In the genomic region with DNA sequence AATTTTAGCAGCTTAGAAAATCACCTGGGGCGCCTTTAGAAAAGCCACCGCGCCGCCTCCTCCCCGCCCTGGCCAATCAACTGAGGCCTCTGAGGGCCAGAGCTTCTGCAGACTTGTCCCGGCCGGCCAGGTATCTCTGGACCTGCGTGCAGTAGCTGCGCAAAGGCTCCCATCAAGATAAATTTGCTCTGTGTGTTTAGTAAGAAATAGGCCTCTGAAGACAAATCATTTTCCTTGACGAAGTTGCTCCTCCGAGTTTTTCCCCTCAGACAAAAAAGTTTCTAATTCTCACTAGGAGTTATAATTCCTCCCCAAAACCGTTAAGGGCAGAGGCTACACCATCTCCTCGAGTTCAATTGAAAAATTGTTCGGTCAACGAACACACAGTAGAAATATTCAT, we compare ENCODE assay signal across 29 mouse cellular contexts. TPM values are rescaled to one million over a fixed set of nuclear protein-coding genes. Genes with fewer than 3 reads are reported as not detected.
DNase-seq lines count a peak whose midpoint lies in the region; ATAC-seq lines count a peak whose summit lies in the region.
"Had no signal": no experiment of that assay in that cellular context is flagged by ENCODE, and none has a peak within 500 bp of the region (broad histone marks: within the 10 kb centered on the region; RNA-seq: fewer than 3 reads in every experiment).

No protein-coding gene starts in this region.

- H3K4me3 ChIP-seq in heart, embryonic 10.5 days, result no peak overlapping the region
- H3K4me3 ChIP-seq in midbrain, embryonic 11.5 days (ENCODE audit: low read depth, low read length), result no peak overlapping the region
- no peak overlapping the region for H3K4me3 ChIP-seq in midbrain, embryonic 15.5 days
- peak overlapping the region; percentile 6; the same call in 1 of the 2 replicates for H3K4me3 ChIP-seq in embryonic facial prominence, embryonic 13.5 days
- H3K4me3 ChIP-seq in kidney, embryonic 16.5 days (ENCODE audit: low read length), result no peak overlapping the region
- H3K4me3 ChIP-seq: heart, embryonic 12.5 days; hindbrain, embryonic 12.5 days; left cerebral cortex, adult 2 months had no signal

- no peak overlapping the region for H3K27ac ChIP-seq in heart, embryonic 10.5 days
- H3K27ac ChIP-seq in midbrain, embryonic 11.5 days (ENCODE audit: low read depth, low read length), result no peak overlapping the region
- H3K27ac ChIP-seq in midbrain, embryonic 15.5 days, result no peak overlapping the region
- no peak overlapping the region for H3K27ac ChIP-seq in embryonic facial prominence, embryonic 13.5 days
- H3K27ac ChIP-seq in kidney, embryonic 16.5 days (ENCODE audit: low read length), result no peak overlapping the region
- H3K27ac ChIP-seq: hindbrain, embryonic 12.5 days; left cerebral cortex, adult 2 months had no signal

- WGBS in heart, embryonic 10.5 days, result 2% methylated on average over 15 of the region's 15 CpGs
- WGBS in midbrain, embryonic 11.5 days, result 1% methylated on average over 15 of the region's 15 CpGs
- WGBS in midbrain, embryonic 15.5 days, result under 1% methylated on average over 15 of the region's 15 CpGs
- under 1% methylated on average over 15 of the region's 15 CpGs for WGBS in embryonic facial prominence, embryonic 13.5 days
- WGBS in kidney, embryonic 16.5 days, result under 1% methylated on average over 15 of the region's 15 CpGs

- DNase-seq in heart, embryonic 10.5 days (ENCODE audit: low spot score), result peak; percentile 64
- DNase-seq in heart, adult 8-10 months (ENCODE audit: low spot score), result no peak
- peak; percentile 95 for DNase-seq in midbrain, embryonic 11.5 days (ENCODE audit: low spot score, missing footprints)
- DNase-seq in retina, postnatal 1 day, result peak; percentile 15
- DNase-seq in right cerebral cortex, postnatal 4 days, result no peak
- DNase-seq: adrenal gland, postnatal 14 days; cerebellum, adult 8-10 months; cerebellum, postnatal 36 days; heart, postnatal 10 days; left cerebral cortex, postnatal 4 days; lung, postnatal 4 days; thymus, postnatal 14 days had no signal

- H3K4me2 ChIP-seq in midbrain, embryonic 11.5 days, result peak overlapping the region; percentile 24; the same call in 1 of the 2 replicates
- H3K4me2 ChIP-seq in midbrain, embryonic 15.5 days, result no peak overlapping the region
- H3K4me2 ChIP-seq in embryonic facial prominence, embryonic 13.5 days, result peak overlapping the region; percentile 41
- no peak overlapping the region for H3K4me2 ChIP-seq in kidney, embryonic 16.5 days (replicated peaks; ENCODE audit: low read depth, low read length)
- H3K4me2 ChIP-seq: heart, embryonic 12.5 days; hindbrain, embryonic 12.5 days had no signal

- H3K36me3 ChIP-seq in heart, embryonic 10.5 days, result no peaks in the 10 kb centered on the region
- H3K36me3 ChIP-seq in midbrain, embryonic 11.5 days (ENCODE audit: control insufficient read depth, insufficient read depth, low read length), result no peaks in the 10 kb centered on the region
- no peaks in the 10 kb centered on the region for H3K36me3 ChIP-seq in midbrain, embryonic 15.5 days (replicated peaks)
- no peaks in the 10 kb centered on the region for H3K36me3 ChIP-seq in embryonic facial prominence, embryonic 13.5 days
- H3K36me3 ChIP-seq in kidney, embryonic 16.5 days (ENCODE audit: insufficient read depth, low read length), result no peaks in the 10 kb centered on the region
- H3K36me3 ChIP-seq: heart, embryonic 12.5 days; hindbrain, embryonic 12.5 days had no signal

- H3K9ac ChIP-seq in midbrain, embryonic 11.5 days (ENCODE audit: low read length), result no peak overlapping the region
- no peak overlapping the region for H3K9ac ChIP-seq in midbrain, embryonic 15.5 days
- peak overlapping the region; percentile 6; the same call in 1 of the 2 replicates for H3K9ac ChIP-seq in embryonic facial prominence, embryonic 13.5 days
- H3K9ac ChIP-seq in kidney, embryonic 16.5 days (replicated peaks; ENCODE audit: low read length), result no peak overlapping the region
- H3K9ac ChIP-seq: heart, embryonic 12.5 days; hindbrain, embryonic 12.5 days had no signal

- no peaks in the 10 kb centered on the region for H3K9me3 ChIP-seq in heart, embryonic 10.5 days
- no peaks in the 10 kb centered on the region for H3K9me3 ChIP-seq in midbrain, embryonic 11.5 days (ENCODE audit: control insufficient read depth, low read length)
- H3K9me3 ChIP-seq in midbrain, embryonic 15.5 days, result no peaks in the 10 kb centered on the region
- H3K9me3 ChIP-seq in embryonic facial prominence, embryonic 13.5 days, result no peaks in the 10 kb centered on the region
- H3K9me3 ChIP-seq in kidney, embryonic 16.5 days (ENCODE audit: low read length), result no peaks in the 10 kb centered on the region
- H3K9me3 ChIP-seq: heart, embryonic 12.5 days; hindbrain, embryonic 12.5 days had no signal

- H3K4me1 ChIP-seq in heart, embryonic 10.5 days, result no peaks in the 10 kb centered on the region
- H3K4me1 ChIP-seq in midbrain, embryonic 11.5 days (ENCODE audit: control insufficient read depth, insufficient read depth, low read length), result peaks cover 6% of the 10 kb centered on the region
- peaks cover under 1% of the 10 kb centered on the region; the same call in 1 of the 2 replicates for H3K4me1 ChIP-seq in midbrain, embryonic 15.5 days
- H3K4me1 ChIP-seq in embryonic facial prominence, embryonic 13.5 days, result peaks cover 9% of the 10 kb centered on the region
- peaks cover 1% of the 10 kb centered on the region; the same call in 1 of the 2 replicates for H3K4me1 ChIP-seq in kidney, embryonic 16.5 days (ENCODE audit: insufficient read depth, low read length)
- H3K4me1 ChIP-seq: heart, embryonic 12.5 days had no signal

- peaks cover 100% of the 10 kb centered on the region for H3K27me3 ChIP-seq in heart, embryonic 10.5 days (ENCODE audit: insufficient read depth, poor library complexity, severe bottlenecking)
- H3K27me3 ChIP-seq in midbrain, embryonic 11.5 days (ENCODE audit: control insufficient read depth, insufficient read depth, low read length), result peaks cover 95% of the 10 kb centered on the region
- peaks cover 94% of the 10 kb centered on the region for H3K27me3 ChIP-seq in midbrain, embryonic 15.5 days (replicated peaks)
- H3K27me3 ChIP-seq in embryonic facial prominence, embryonic 13.5 days, result peaks cover 94% of the 10 kb centered on the region
- H3K27me3 ChIP-seq in kidney, embryonic 16.5 days (ENCODE audit: insufficient read depth, low read length), result peaks cover 100% of the 10 kb centered on the region

- ATAC-seq in midbrain, embryonic 11.5 days (ENCODE audit: low FRiP score), result no peak
- no peak for ATAC-seq in midbrain, embryonic 15.5 days (replicated peaks)
- no peak for ATAC-seq in embryonic facial prominence, embryonic 13.5 days (ENCODE audit: insufficient number of reproducible peaks, insufficient read depth, low FRiP score, low TSS enrichment, low read depth)
- no peak for ATAC-seq in kidney, embryonic 16.5 days (ENCODE audit: low FRiP score, low TSS enrichment)
- ATAC-seq: CD4-positive, CD25-positive, alpha-beta regulatory T cell, adult 4 months; forebrain, embryonic 14.5 days; intestine, postnatal 0 days had no signal

RNA-seq across cellular contexts. Expression of a gene that starts 13.6 kb away (rescaled TPM):
- 0.28 and 1.9 TPM in 2 replicates for polyA plus RNA-seq in heart, embryonic 10.5 days (2016; fragmentation: Nextera tagmentation; extraction: Ambion mirVana)
- total RNA-seq in heart, adult 8-10 months (2022), result not detected
- polyA plus RNA-seq in midbrain, embryonic 11.5 days (2014; fragmentation: Nextera tagmentation; extraction: Ambion mirVana), result 38.1 and 41.5 TPM in 2 replicates
- 11.4 and 14.4 TPM in 2 replicates for polyA plus RNA-seq in midbrain, embryonic 15.5 days (2015; fragmentation: Nextera tagmentation; extraction: Ambion mirVana)
- polyA plus RNA-seq in embryonic facial prominence, embryonic 13.5 days (2015; fragmentation: Nextera tagmentation; extraction: Ambion mirVana), result 79.9 and 82.3 TPM in 2 replicates
- polyA plus RNA-seq in kidney, embryonic 16.5 days (2015; fragmentation: Nextera tagmentation; extraction: Ambion mirVana), result 0.05 TPM in 1 of 2 replicates, not detected in the other
- total RNA-seq: adrenal gland, postnatal 14 days; gastrocnemius, adult 8-10 months; granulocyte monocyte progenitor cell, adult 5-6 weeks; left cerebral cortex, adult 2 months; left cerebral cortex, postnatal 4 days; liver, adult 2 months; neutrophil, adult 5-6 weeks had no signal
- polyA plus RNA-seq: CD4-positive, CD25-positive, alpha-beta regulatory T cell, adult 4 months; intestine, postnatal 0 days; large intestine, adult 2 months; liver, adult 2 months; liver, embryonic 16.5 days; lung, embryonic 16.5 days; stomach, embryonic 14.5 days had no signal

Comparison
In these comparisons a context has a peak if more than half of its experiments do, and no peak if none do; other contexts are left out.
1. DNase-seq: peak in heart, embryonic 10.5 days (single experiment), midbrain, embryonic 11.5 days (single experiment) and retina, postnatal 1 day (single experiment); none in heart, adult 8-10 months (single experiment) and right cerebral cortex, postnatal 4 days (single experiment).
2. H3K4me2 ChIP-seq: peak in midbrain, embryonic 11.5 days (single experiment) and embryonic facial prominence, embryonic 13.5 days (single experiment); none in midbrain, embryonic 15.5 days (single experiment) and kidney, embryonic 16.5 days (single experiment).